Mouse (Mus musculus) urinary bladder, postnatal 10 days (tissue): ENCODE results near the gene Tpm4.
"Not testable (repeated sequence)": the region's sequence is repeated elsewhere in the genome, so short reads cannot be mapped to it uniquely, and the experiment has no call there.

Experiments
- DNase-seq: peaks from one replicate; pipeline ENCODE4 v3.0.0; 2022; ENCODE audit warnings: low spot score

The Tpm4 gene

GRCm38 (mm10) chr8:72134756-72135445 is at the start of gene Tpm4:
TSS of gene Tpm4 (plus strand) at chr8:72134975.
- peak; percentile 25 for DNase-seq

GRCm38 (mm10) chr8:72087611-72088010 is 47.2 kb upstream of the Tpm4 start:
- DNase-seq: not testable (repeated sequence)

GRCm38 (mm10) chr8:72096721-72097120 is 38.1 kb upstream of the Tpm4 start:
- not testable (repeated sequence) for DNase-seq

GRCm38 (mm10) chr8:72099377-72100103 is 35.2 kb upstream of the Tpm4 start:
- not testable (repeated sequence) for DNase-seq

- no peak for DNase-seq
Observed at GRCm38 (mm10) chr8:72105165-72105564, 29.6 kb upstream of the Tpm4 start.

- no peak for DNase-seq
Observed at GRCm38 (mm10) chr8:72106740-72107139, 28.0 kb upstream of the Tpm4 start, which contains the start of gene Olfr374. TSS of gene Olfr374 (plus strand) at chr8:72107040.

- DNase-seq: no peak
Observed at GRCm38 (mm10) chr8:72110876-72111275, 23.9 kb upstream of the Tpm4 start.

- no peak for DNase-seq
Observed at GRCm38 (mm10) chr8:72112486-72112885, 22.3 kb upstream of the Tpm4 start.

GRCm38 (mm10) chr8:72115202-72115601 is 19.6 kb upstream of the Tpm4 start:
- no peak for DNase-seq

GRCm38 (mm10) chr8:72118616-72119015 is 16.2 kb upstream of the Tpm4 start:
- no peak for DNase-seq

- not testable (repeated sequence) for DNase-seq
Observed at GRCm38 (mm10) chr8:72121486-72121885, 13.3 kb upstream of the Tpm4 start.

GRCm38 (mm10) chr8:72121997-72122396 is 12.8 kb upstream of the Tpm4 start:
- DNase-seq: no peak

- DNase-seq: no peak
Observed at GRCm38 (mm10) chr8:72127834-72128233, 6.9 kb upstream of the Tpm4 start.

GRCm38 (mm10) chr8:72131251-72131650 is 3.5 kb upstream of the Tpm4 start:
- no peak for DNase-seq

- DNase-seq: no peak
Observed at GRCm38 (mm10) chr8:72131901-72132300, 2.9 kb upstream of the Tpm4 start.

GRCm38 (mm10) chr8:72132417-72132816 is 2.4 kb upstream of the Tpm4 start:
- no peak for DNase-seq

GRCm38 (mm10) chr8:72132891-72133290 is 1.9 kb upstream of the Tpm4 start:
- DNase-seq: no peak

GRCm38 (mm10) chr8:72133507-72133906 is 1.3 kb upstream of the Tpm4 start:
- DNase-seq: no peak

- DNase-seq: no peak
Observed at GRCm38 (mm10) chr8:72135446-72136301, 899 bp downstream of the Tpm4 start.

GRCm38 (mm10) chr8:72136302-72136978 is 1.7 kb downstream of the Tpm4 start:
- DNase-seq: peak; percentile 19

- DNase-seq: no peak
Observed at GRCm38 (mm10) chr8:72137431-72137830, 2.7 kb downstream of the Tpm4 start.

- DNase-seq: no peak
Observed at GRCm38 (mm10) chr8:72138456-72138855, 3.7 kb downstream of the Tpm4 start.
